Mouse (Mus musculus) ES-E14 (cell line): ENCODE results near the gene Fam217b.
A peak's percentile ranks its signal among the peaks of the same experiment; 100 is the strongest.

ENCODE experiments used
- HCFC1 ChIP-seq: IDR thresholded peaks from 2 replicates; pipeline ENCODE4 v1.6.1; 2012; ENCODE audit warnings: low read length, inconsistent platforms, borderline replicate concordance; ENCODE audit not compliant: insufficient read depth
- ZC3H11A ChIP-seq: IDR thresholded peaks from 2 replicates; pipeline ENCODE4 v1.6.1; 2012; ENCODE audit warnings: low read depth, mild to moderate bottlenecking, inconsistent platforms, low read length, borderline replicate concordance
- ZNF384 ChIP-seq: IDR thresholded peaks from 2 replicates; pipeline ENCODE4 v1.6.1; 2012; ENCODE audit warnings: low read depth, low read length, inconsistent platforms

DNA sequence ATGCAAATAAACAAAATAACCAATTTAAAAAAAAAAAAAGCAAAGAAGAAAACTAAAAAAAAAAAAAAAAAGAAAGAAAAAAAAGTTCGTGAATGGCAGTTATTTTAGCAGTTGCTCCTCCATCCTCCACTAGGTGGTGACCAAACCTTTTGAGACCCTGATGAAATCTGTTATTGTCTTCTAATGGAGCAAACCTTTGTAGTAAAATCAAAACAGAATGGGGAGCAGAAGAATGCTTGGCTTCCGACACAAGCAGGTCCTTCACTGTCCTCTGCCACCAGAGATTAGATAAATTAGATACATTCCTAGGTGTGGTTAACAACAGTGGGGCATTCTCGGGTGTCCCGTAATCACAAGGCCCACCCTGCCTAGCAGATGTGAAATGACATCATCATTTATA lies 11.9 kb downstream of the Fam217b start:
- no peak for TF ChIP-seq ZC3H11A
- no peak for TF ChIP-seq HCFC1
- peak; percentile 94 for TF ChIP-seq ZNF384
